Mouse (Mus musculus): ENCODE data around the gene Mfsd1.

Gene Mfsd1

DNA sequence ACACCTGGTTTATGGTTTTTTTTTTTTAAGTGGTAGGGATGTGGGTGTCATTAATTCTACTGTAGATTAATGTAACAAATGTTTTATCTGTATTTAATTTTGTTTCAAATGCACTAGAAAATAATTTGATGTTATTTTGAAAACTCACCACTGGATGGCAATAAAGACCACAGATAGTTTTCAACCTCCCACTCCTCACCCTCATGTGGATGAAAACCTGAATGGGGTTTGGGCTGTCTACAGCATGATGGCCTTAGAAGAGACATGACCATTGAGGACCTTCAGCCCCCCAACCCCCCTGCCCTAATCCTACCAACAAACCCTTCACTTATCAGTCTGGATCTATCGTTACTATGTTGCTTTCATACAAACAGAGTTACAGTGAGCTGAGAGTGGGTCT, 42.1 kb downstream of the Mfsd1 start:
- DNase-seq (ENCODE audit: inconsistent ontology term): no peak

- DNase-seq (ENCODE audit: inconsistent ontology term): no peak
Measured at GRCm38 (mm10) chr3:67643135-67643534, 60.6 kb downstream of the Mfsd1 start.

DNA sequence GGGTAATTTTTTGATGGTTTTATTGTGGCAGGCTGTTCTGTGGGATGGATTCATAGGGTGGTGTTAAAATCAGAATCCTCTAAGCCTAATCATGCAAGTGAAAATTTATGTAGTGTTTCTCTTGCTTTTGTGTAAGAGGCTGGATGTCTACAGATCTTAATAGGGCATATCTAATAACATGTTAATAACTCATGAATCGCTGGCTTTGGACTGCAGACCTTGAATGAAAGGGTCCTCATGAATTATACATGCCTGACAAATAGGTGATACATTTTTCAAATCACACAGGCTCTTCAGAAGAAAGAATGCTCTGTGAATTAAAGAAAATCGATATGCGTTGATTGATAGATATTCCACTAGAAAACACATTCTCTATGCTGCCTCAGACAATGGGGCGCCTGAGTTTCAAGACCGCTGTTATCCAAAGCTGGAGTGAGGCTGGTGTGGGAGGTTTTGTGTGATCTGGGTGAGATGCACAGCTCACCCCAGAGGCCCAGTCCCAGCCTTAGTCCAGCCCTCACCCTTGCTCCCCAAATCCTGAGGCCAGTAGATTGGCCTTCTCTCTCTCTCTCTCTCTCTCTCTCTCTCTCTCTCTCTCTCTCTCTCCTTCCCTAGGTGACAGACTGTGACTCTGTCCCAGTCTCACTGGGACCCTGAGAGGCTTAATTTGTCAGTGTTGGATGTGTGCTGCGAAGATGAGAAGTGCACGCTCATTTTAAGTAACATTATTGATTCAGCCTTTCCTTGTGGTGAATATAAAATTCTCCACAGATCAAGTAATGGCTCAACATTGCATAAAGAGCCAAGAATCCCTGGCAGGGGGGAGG, 63.3 kb downstream of the Mfsd1 start:
- no peak for DNase-seq (ENCODE audit: inconsistent ontology term)

Data from Muller cell, postnatal 12 days (primary cell).